Mouse (Mus musculus) ovary, postnatal 36 days (tissue): ENCODE results near the gene Mfap3l.
"Not testable (repeated sequence)": the region's sequence is repeated elsewhere in the genome, so short reads cannot be mapped to it uniquely, and the experiment has no call there.

Experiments
- DNase-seq: peaks from one replicate; pipeline ENCODE4 v3.0.0; 2022; ENCODE audit warnings: low spot score, mixed read lengths

Gene Mfap3l

DNA sequence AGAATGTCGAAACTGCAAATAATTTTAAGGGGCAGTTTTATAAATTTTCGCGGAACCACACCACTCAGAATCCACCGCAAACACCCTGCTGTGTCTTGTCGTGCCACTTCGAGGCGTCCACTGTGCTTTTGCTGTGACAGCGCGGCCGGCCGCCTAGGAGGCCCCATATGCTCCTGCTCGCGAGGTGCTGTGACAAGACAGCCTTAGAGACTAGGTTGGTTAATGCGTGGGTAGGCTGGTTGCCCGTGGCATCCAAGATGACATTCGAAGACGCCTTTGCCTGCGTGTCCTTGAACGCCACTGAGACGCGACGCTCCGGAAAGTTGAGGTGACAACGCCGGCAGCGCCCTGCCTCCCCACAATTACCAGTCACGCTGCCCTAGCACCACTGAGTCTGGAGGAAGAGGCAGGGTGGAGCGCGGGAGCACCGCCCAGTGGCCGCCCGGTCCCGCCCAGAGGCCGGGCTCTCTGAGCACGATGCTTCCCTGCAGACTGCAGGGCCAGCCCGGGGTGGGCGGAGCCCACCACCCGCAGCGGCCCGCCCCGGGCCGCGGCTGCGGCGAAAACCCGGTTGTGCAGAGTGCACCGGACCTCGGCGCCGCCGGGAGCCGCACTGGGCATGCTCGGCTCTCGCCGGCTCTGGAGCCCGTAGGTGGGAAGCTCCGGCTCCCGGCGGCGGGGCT is at the start of gene Mfap3l:
Gene Mfap3l (plus strand): TSS at position 578 of the 683 bp plus-strand sequence.
- peak; percentile 93 for DNase-seq

DNA sequence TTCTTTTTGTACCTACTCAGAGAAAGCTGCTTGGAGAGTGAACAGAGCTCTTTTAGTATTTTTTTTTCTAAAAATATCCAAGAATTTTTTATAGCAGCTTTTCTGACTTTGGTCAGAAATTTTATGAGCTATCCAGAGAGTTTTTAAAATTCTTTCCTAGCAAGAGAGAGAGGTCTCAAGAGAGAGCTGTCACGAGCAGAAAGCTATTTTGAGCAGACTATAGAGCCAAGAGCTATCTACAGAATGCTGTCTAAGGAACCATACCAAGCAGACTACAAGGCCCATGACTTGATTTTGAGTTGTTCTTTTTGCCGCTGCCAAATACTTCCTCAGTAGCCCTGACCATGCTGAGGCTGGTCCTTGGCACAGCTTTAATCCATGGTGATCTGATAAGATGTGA is 49.3 kb upstream of the Mfap3l start:
- DNase-seq: no peak

DNA sequence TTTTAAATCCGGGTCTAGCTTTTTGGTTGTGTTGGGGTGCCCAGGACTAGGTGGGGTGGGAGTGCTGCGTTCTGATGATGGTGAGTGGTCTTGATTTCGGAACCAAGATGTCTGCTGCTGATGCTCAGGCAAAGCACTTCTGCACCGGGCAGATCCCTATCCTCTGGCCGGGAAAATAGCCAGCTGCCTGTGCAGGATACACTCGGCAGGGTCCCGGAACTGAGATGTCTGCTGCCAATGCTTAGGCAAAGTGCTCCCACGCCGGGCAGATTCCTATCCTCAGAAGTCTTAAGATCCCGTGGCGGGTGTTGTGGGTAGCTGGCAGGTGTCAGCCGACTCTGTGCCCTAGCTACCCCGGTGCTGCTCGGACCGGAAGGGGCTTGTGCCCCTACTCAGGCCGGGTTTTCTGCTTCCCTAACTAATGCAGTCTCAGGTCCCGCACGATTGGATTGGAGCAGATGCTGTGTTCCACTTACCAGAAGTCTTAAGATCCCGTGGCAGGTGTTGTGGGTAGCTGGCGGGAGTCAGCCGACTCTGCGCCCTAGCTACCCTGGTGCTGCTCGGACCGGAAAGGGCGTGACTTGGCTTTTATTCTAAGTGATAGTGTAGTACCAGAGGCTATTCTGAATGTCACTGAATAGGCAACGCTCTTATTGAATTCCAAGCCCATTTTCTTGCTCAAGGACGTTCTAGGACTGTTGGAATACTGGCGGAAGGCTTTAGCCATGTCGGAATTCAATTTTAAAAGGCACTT is 41.1 kb upstream of the Mfap3l start:
- DNase-seq: not testable (repeated sequence)

- no peak for DNase-seq
Observed at GRCm38 (mm10) chr8:60594761-60595160, 37.9 kb upstream of the Mfap3l start.

- no peak for DNase-seq
Observed at GRCm38 (mm10) chr8:60611580-60612111, 21.0 kb upstream of the Mfap3l start.

DNA sequence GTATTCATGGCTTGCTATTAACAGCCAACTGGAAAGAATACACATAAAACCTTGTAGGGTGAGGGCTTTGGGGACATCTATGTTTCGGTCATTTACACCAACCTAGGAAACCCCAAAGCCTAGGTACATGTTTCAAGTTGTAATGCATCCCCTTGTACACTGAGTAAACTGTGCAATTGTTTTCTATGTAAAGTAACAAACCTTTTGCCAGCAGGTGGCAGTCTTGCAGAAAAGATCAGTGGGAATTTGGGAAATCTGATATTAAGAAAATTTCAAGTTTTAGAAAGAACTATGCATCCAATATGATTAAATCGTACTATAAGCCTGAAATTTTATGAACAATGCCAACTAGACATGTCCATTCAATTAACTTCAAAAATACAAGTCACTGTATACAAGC is 15.7 kb upstream of the Mfap3l start:
- DNase-seq: no peak

GRCm38 (mm10) chr8:60621561-60621960 is 11.1 kb upstream of the Mfap3l start:
- no peak for DNase-seq

GRCm38 (mm10) chr8:60622056-60622455 is 10.6 kb upstream of the Mfap3l start:
- DNase-seq: no peak

- DNase-seq: no peak
Observed at GRCm38 (mm10) chr8:60623438-60623837, 9.2 kb upstream of the Mfap3l start.

DNA sequence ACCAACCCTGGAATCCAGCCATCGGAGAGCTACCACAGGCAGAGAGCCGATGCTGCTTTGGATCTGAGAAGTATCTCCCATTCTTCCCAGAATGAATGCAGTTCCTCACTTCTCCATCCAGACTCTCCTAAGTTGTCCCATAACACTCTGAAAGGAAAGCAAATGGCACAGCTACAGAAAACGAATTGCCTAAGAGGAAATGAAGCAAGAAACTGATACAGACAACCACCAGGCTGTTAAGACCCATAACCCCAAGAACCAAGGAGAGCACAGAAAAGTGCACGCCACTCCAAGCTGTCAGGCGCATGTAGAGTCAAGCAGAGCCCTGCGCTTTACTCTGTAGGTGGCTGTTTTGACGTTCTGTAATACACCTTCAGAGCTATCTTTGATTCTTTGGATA is 7.9 kb upstream of the Mfap3l start:
- DNase-seq: no peak

DNA sequence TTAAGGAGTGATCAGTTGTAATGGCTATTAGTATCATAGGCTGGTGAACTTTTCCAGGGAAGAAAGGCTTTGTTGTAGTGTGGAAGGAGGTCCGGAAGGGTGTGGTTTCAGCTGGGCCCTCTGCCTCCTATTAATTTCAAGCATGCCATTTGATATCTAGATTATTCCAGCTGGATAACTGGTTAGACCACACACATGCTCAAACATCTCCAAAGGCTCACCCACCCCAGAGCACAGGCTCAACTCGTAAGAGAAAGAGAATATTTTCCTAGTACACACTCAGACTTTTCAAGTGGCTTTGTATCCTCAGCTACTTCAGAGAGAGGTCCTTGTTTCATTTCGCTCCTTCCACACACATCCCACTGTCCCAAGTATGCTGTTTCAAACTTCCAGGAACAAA is 4.7 kb upstream of the Mfap3l start:
- DNase-seq: no peak

DNA sequence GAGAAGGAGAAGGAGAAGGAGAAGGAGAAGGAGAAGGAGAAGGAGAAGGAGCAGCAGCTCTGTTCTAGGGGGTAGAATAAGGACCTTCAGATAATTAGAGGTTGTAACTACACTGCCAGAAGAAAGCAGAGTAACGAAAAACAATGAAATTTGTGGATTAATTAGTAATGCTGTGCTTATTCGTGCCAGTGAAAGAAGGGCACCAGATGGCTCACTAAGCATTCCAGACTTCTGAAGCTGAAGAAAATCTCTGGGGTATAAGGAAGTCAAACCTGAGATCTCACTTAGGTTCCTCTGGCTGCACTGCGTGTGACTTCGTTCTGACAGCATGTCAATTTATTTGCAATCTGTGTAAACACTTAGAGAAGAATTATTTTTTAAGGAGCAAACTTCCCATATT is 3.6 kb upstream of the Mfap3l start:
- DNase-seq: no peak

- peak; percentile 77 for DNase-seq
Observed at GRCm38 (mm10) chr8:60631504-60631934, 1.1 kb upstream of the Mfap3l start.

GRCm38 (mm10) chr8:60632933-60633655 is 467 bp downstream of the Mfap3l start:
- DNase-seq: no peak

DNA sequence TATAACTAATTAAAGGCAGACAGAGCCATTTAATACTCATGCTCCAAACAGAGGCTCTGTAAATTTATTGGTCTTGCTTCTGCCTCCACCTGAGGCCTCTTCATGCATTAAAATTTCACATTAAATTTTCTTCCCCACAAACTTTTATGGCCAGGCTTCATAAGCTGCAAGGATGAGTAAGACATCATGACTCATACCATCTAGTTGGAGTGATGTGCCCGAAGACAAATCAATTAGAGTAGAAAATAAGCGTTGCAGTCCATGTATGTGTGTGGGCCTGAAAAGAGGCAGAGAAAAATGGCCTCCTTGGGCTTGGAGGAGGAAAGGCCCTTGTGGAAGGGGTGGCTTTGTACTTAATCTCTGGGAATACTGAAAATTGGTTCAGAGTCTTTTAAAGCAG is 2.3 kb downstream of the Mfap3l start:
- no peak for DNase-seq

DNA sequence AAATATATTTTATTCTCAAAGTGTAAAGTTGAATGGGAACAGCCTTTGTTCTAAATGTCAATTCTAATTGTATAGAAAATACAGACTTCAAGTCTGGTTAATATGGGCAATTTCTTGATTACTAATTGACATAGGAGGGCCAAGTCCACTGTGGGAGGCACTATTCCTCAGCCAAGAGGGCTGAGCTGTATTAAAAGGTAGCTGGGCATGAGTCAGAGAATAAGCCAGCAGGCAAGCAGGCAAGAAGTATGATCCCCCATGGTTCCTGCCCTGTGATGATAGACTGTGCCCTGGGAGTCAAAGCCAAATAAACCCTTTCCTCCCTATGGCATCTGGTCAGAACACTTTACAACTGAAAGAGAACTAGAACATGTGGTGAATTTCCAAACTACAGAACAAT is 3.2 kb downstream of the Mfap3l start:
- DNase-seq: no peak

DNA sequence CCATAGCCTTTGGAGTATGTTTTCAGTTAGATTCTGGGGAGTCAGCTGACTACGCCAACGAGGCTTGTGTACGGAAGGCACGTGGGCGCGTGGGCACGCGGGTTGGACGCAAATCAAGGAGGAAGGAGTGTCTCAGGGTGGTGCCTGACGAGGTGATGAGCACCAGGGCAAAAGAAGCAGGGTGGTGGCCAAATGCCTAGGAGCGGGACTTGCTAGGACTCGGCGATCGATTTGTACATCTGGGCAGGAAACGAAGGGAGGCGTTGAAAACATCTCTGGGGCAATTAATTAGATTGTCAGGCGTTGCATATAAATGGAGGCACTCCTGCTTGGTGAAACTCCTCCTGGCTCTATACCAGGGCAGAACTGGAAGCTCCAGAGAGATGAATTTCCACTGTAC is 7.4 kb downstream of the Mfap3l start:
- DNase-seq: no peak

DNA sequence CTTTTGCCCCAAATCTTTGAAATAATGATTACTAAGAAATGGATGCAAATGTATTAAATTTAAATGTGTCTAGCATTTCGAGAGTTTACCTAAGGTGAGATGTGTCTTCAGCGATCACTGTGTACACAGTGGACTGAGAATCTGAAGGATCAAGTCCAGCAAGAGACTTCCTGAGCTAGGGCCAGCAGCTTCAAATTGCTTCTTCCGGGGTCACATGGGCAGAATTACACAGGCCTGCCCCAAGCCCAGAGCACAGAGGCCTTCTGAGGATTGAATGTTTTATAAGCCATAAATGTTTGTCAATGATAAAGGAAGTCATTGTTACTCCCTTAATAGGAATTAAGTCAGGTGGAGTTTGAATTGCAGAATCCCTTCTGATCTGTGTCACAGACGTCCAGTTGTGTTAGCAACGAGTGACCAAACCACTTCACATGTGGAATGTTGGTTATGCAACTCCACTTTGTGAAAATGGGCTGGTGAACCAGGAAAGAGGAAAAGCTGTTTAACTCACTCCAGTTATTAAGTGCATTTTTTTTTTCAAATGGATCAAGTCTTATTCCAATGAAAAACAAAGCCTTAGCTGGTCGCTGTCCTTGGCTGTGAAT is 10.9 kb downstream of the Mfap3l start:
- DNase-seq: no peak

DNA sequence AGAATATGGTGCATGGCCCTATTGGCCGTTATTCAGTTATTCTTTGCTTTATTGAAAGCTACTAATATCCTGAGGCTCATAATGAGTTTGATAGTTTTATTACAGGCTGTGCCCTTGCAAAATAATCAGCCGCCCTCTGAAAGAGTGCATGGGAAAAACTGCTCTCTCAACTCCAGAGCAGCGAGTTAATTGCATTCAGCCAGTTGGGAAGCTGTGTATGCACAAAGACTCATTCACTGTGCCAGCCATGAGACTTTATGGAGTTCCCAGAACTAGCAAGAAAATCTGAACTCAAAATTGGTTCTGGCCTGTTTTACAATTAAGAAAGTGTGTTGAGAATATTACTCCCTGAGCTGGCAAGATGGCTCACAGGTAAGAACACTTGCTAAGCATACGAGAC is 12.5 kb downstream of the Mfap3l start:
- DNase-seq: no peak

DNA sequence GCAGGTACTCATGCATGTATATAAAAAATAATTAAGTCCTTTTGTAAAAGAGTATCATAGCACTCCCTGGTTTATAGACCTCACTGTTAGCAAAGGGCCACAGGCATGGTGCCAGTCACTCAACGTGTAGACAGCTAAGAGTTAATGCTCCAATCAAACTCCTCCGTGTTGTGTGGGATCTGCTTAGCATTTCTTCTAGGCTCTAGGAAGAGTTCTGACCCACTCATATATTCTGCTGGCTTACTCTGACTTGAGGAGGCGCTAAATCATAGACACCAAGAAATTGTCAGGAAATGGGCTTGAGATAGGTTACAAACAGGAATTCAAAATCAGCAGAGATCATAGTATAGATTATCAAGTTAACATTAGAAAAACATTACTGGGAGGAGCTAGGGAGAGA is 13.3 kb downstream of the Mfap3l start:
- DNase-seq: no peak

- no peak for DNase-seq
Observed at GRCm38 (mm10) chr8:60647291-60647690, 14.7 kb downstream of the Mfap3l start.

GRCm38 (mm10) chr8:60649081-60649480 is 16.5 kb downstream of the Mfap3l start:
- no peak for DNase-seq
